In genomic region chr4:139334631-139335295, GRCm38 (mm10) we compare ENCODE assay signal across 21 mouse cellular contexts. TPM values are rescaled to one million over a fixed set of nuclear protein-coding genes. Genes with fewer than 3 reads are reported as not detected.
A peak's percentile ranks its signal among the peaks of the same experiment; 100 is the strongest.
DNase-seq lines count a peak whose midpoint lies in the region; ATAC-seq and TF ChIP-seq lines count a peak whose summit lies in the region.
"Had no signal": no experiment of that assay in that cellular context is flagged by ENCODE, and none has a peak within 500 bp of the region (broad histone marks: within the 10 kb centered on the region; RNA-seq: fewer than 3 reads in every experiment).

No protein-coding gene starts in this region.

- no peak for TF ChIP-seq POLR2A in heart, adult 2 months (IDR thresholded peaks at IDR 0.05; ENCODE audit: insufficient read depth, low read depth, low read length)
- TF ChIP-seq POLR2A in MEL (IDR thresholded peaks at IDR 0.05; ENCODE audit: control insufficient read depth in 1 of 2, insufficient read depth in 1 of 2, low read depth in 1 of 2, low read length in 2 of 2, poor library complexity in 1 of 2), result no peak

- H3K4me3 ChIP-seq in heart, embryonic 13.5 days, result no peak overlapping the region
- H3K4me3 ChIP-seq in heart, adult 2 months, result no peak overlapping the region
- no peak overlapping the region; a peak in 1 of 4 replicates for H3K4me3 ChIP-seq in MEL (ENCODE audit: control insufficient read depth in 1 of 2, insufficient read depth in 1 of 2, low read depth in 2 of 2, low read length in 2 of 2)
- no peak overlapping the region for H3K4me3 ChIP-seq in kidney, postnatal 0 days (replicated peaks; ENCODE audit: low read depth, low read length)
- peak overlapping the region; percentile 66 for H3K4me3 ChIP-seq in liver, embryonic 13.5 days (replicated peaks)
- no peak overlapping the region for H3K4me3 ChIP-seq in layer of hippocampus, adult 2 months
- H3K4me3 ChIP-seq: embryonic facial prominence, embryonic 10.5 days; hindbrain, embryonic 12.5 days; limb, embryonic 13.5 days; megakaryocyte, embryonic 14.5 days; neural tube, embryonic 13.5 days; stomach, embryonic 15.5 days had no signal

- TF ChIP-seq CTCF in heart, adult 2 months (IDR thresholded peaks at IDR 0.05), result no peak
- TF ChIP-seq CTCF in MEL (IDR thresholded peaks at IDR 0.05 in 2 of 3, conservative IDR thresholded peaks at IDR 0.05 in 1 of 3; ENCODE audit: control insufficient read depth in 1 of 3, insufficient read depth in 1 of 3, low read depth in 2 of 3, low read length in 3 of 3, poor library complexity in 1 of 3, severe bottlenecking in 1 of 3), result no peak
- no peak for TF ChIP-seq CTCF in kidney, postnatal 0 days (IDR thresholded peaks at IDR 0.05; ENCODE audit: low read depth)
- no peak for TF ChIP-seq CTCF in layer of hippocampus, adult 2 months (conservative IDR thresholded peaks at IDR 0.05)

- TF ChIP-seq EP300 in heart, adult 2 months (IDR thresholded peaks at IDR 0.05; ENCODE audit: insufficient read depth, low read depth, low read length), result no peak
- TF ChIP-seq EP300 in MEL (IDR thresholded peaks at IDR 0.05; ENCODE audit: low read depth in 1 of 2, low read length in 2 of 2), result no peak

- ATAC-seq in heart, embryonic 13.5 days (ENCODE audit: extremely low read depth, insufficient number of reproducible peaks, low FRiP score, low TSS enrichment), result no peak
- peak; percentile 64; the same call in 1 of the 2 replicates for ATAC-seq in kidney, postnatal 0 days (replicated peaks; ENCODE audit: low FRiP score, low read depth)
- ATAC-seq in liver, embryonic 13.5 days (ENCODE audit: low read depth), result no peak
- ATAC-seq: forebrain, postnatal 0 days; inflammation-experienced regulatory T-cells, adult 6 months had no signal

- H3K4me2 ChIP-seq in heart, embryonic 13.5 days, result 0 out of 2 replicates have a peak overlapping the region, but pooled peaks have one; percentile 25
- no peak overlapping the region for H3K4me2 ChIP-seq in kidney, postnatal 0 days (ENCODE audit: low read length)
- peak overlapping the region; percentile 90 for H3K4me2 ChIP-seq in liver, embryonic 13.5 days
- H3K4me2 ChIP-seq: hindbrain, embryonic 12.5 days; limb, embryonic 13.5 days; neural tube, embryonic 13.5 days; stomach, embryonic 15.5 days had no signal

- H3K9me3 ChIP-seq in heart, embryonic 13.5 days, result no peaks in the 10 kb centered on the region
- no peaks in the 10 kb centered on the region for H3K9me3 ChIP-seq in MEL (replicated peaks; ENCODE audit: insufficient read depth, low read length)
- no peaks in the 10 kb centered on the region for H3K9me3 ChIP-seq in kidney, postnatal 0 days (replicated peaks; ENCODE audit: low read length)
- no peaks in the 10 kb centered on the region for H3K9me3 ChIP-seq in liver, embryonic 13.5 days (replicated peaks)
- H3K9me3 ChIP-seq: embryonic facial prominence, embryonic 10.5 days; hindbrain, embryonic 12.5 days; limb, embryonic 13.5 days; megakaryocyte, embryonic 14.5 days; neural tube, embryonic 13.5 days; stomach, embryonic 15.5 days had no signal

- TF ChIP-seq RAD21 in MEL (IDR thresholded peaks at IDR 0.05; ENCODE audit: low read depth, low read length), result no peak

- DNase-seq in heart, adult 2 months, result no peak
- no peak for DNase-seq in MEL (ENCODE audit: low read depth, low spot score)
- DNase-seq in kidney, postnatal 0 days (ENCODE audit: low spot score), result peak; percentile 33
- no peak for DNase-seq in liver, embryonic 13.5 days
- DNase-seq in gastrocnemius, adult 18-20 months (ENCODE audit: low spot score), result no peak
- no peak for DNase-seq in layer of hippocampus, adult 2 months (ENCODE audit: low spot score in 2 of 2)
- no peak for DNase-seq in MN1 (ENCODE audit: low spot score)
- DNase-seq: cerebellum, postnatal 36 days; forebrain, postnatal 0 days; gastrocnemius, postnatal 10 days; heart, adult 18-20 months; lung, postnatal 10 days; thymus, adult 2 months had no signal

- H3K27ac ChIP-seq in heart, embryonic 13.5 days (replicated peaks), result no peak overlapping the region; the same call in 1 of the 2 replicates
- no peak overlapping the region for H3K27ac ChIP-seq in heart, adult 2 months
- H3K27ac ChIP-seq in MEL (ENCODE audit: control insufficient read depth, low read depth, low read length), result peak overlapping the region; percentile 98
- H3K27ac ChIP-seq in kidney, postnatal 0 days, result peak overlapping the region; percentile 31; the same call in 1 of the 2 replicates
- H3K27ac ChIP-seq in liver, embryonic 13.5 days, result peak overlapping the region; percentile 99
- no peak overlapping the region for H3K27ac ChIP-seq in layer of hippocampus, adult 2 months
- H3K27ac ChIP-seq: embryonic facial prominence, embryonic 10.5 days; hindbrain, embryonic 12.5 days; limb, embryonic 13.5 days; neural tube, embryonic 13.5 days; stomach, embryonic 15.5 days had no signal

- 58% methylated on average over 8 of the region's 9 CpGs for WGBS in heart, embryonic 13.5 days
- 62% methylated on average over 8 of the region's 9 CpGs for WGBS in heart, adult 2 months
- 50% methylated on average over 8 of the region's 9 CpGs for WGBS in kidney, postnatal 0 days
- WGBS in liver, embryonic 13.5 days (ENCODE audit: insufficient replicate concordance), result 42% methylated on average over 8 of the region's 9 CpGs

- intact Hi-C loops in heart, adult 2 months (cut with DNase I), result loop anchor here (5.0 kb wide), 1 partner anchor 47 kb away; no protein-coding TSS in a partner anchor

- H3K4me1 ChIP-seq in heart, embryonic 13.5 days, result peaks cover 14% of the 10 kb centered on the region
- H3K4me1 ChIP-seq in heart, adult 2 months (ENCODE audit: control insufficient read depth, insufficient read depth, low read length), result no peaks in the 10 kb centered on the region
- H3K4me1 ChIP-seq in MEL (ENCODE audit: control insufficient read depth in 1 of 2, insufficient read depth in 2 of 2, low read length in 2 of 2), result peaks cover 0 to 16% of the 10 kb centered on the region in 2 experiments; a peak in 3 of 4 replicates
- no peaks in the 10 kb centered on the region for H3K4me1 ChIP-seq in kidney, postnatal 0 days (replicated peaks; ENCODE audit: insufficient read depth, low read length)
- H3K4me1 ChIP-seq in liver, embryonic 13.5 days (replicated peaks), result peaks cover 75% of the 10 kb centered on the region
- H3K4me1 ChIP-seq: hindbrain, embryonic 12.5 days; limb, embryonic 13.5 days; neural tube, embryonic 13.5 days had no signal

- H3K36me3 ChIP-seq in heart, embryonic 13.5 days, result no peaks in the 10 kb centered on the region
- no peaks in the 10 kb centered on the region for H3K36me3 ChIP-seq in heart, adult 2 months (ENCODE audit: control insufficient read depth, insufficient read depth, low read length)
- peaks cover 0 to 10% of the 10 kb centered on the region in 2 experiments; a peak in 2 of 4 replicates for H3K36me3 ChIP-seq in MEL (ENCODE audit: control insufficient read depth in 1 of 2, insufficient read depth in 2 of 2, low read length in 2 of 2)
- H3K36me3 ChIP-seq in kidney, postnatal 0 days (ENCODE audit: insufficient read depth, low read length), result no peaks in the 10 kb centered on the region
- H3K36me3 ChIP-seq in liver, embryonic 13.5 days, result no peaks in the 10 kb centered on the region
- H3K36me3 ChIP-seq: embryonic facial prominence, embryonic 10.5 days; hindbrain, embryonic 12.5 days; limb, embryonic 13.5 days; neural tube, embryonic 13.5 days; stomach, embryonic 15.5 days had no signal

- H3K79me2 ChIP-seq in heart, adult 2 months (replicated peaks; ENCODE audit: control insufficient read depth, insufficient read depth, low read length), result no peaks in the 10 kb centered on the region
- no peaks in the 10 kb centered on the region for H3K79me2 ChIP-seq in MEL (ENCODE audit: control insufficient read depth, insufficient read depth, low read length, poor library complexity)

- peaks cover 48% of the 10 kb centered on the region for H3K27me3 ChIP-seq in heart, embryonic 13.5 days (replicated peaks)
- H3K27me3 ChIP-seq in heart, adult 2 months (ENCODE audit: control insufficient read depth, insufficient read depth, low read length), result no peaks in the 10 kb centered on the region
- H3K27me3 ChIP-seq in MEL (ENCODE audit: control insufficient read depth in 1 of 2, insufficient read depth in 2 of 2, low read length in 2 of 2), result no peaks in the 10 kb centered on the region
- H3K27me3 ChIP-seq in kidney, postnatal 0 days (ENCODE audit: insufficient read depth, low read length), result no peaks in the 10 kb centered on the region
- H3K27me3 ChIP-seq in liver, embryonic 13.5 days, result no peaks in the 10 kb centered on the region
- H3K27me3 ChIP-seq: stomach, embryonic 15.5 days had no signal

- H3K9ac ChIP-seq in heart, embryonic 13.5 days, result no peak overlapping the region
- H3K9ac ChIP-seq in heart, adult 2 months (ENCODE audit: low read depth, low read length), result no peak overlapping the region
- H3K9ac ChIP-seq in MEL (ENCODE audit: control insufficient read depth, low read depth, low read length, poor library complexity, severe bottlenecking), result peak overlapping the region; percentile 60
- H3K9ac ChIP-seq in kidney, postnatal 0 days (ENCODE audit: low read depth, low read length), result no peak overlapping the region
- H3K9ac ChIP-seq in liver, embryonic 13.5 days, result peak overlapping the region; percentile 83
- H3K9ac ChIP-seq: forebrain, postnatal 0 days; hindbrain, embryonic 12.5 days; limb, embryonic 13.5 days; neural tube, embryonic 13.5 days; stomach, embryonic 15.5 days had no signal

RNA-seq across cellular contexts. Expression of gene Mrto4, which starts 17.6 kb away (rescaled TPM):
- 77.9 and 91.9 TPM in 2 replicates for polyA plus RNA-seq in heart, embryonic 13.5 days (2015; fragmentation: Nextera tagmentation; extraction: Ambion mirVana)
- 10 to 100 TPM; 27.1 to 31.3 TPM for total RNA-seq in heart, adult 2 months (2021)
- polyA plus RNA-seq in heart, adult 2 months (2012; rRNA removed), result 16.5 TPM in 2 replicates
- total RNA-seq in MEL (2012; rRNA removed), result 320 and 353 TPM in 2 replicates
- 100 to 1,000 TPM in 1 of 2 experiments, not detected in 1; 253 TPM for polyA plus RNA-seq in MEL (2012; ENCODE audit: insufficient read depth in 1 of 2, insufficient read length in 2 of 2, low read depth in 1 of 2, low replicate concordance in 2 of 2, missing spikeins in 1 of 2)
- 68.6 and 71.7 TPM in 2 replicates for polyA plus RNA-seq in kidney, postnatal 0 days (2015; fragmentation: Nextera tagmentation; extraction: Ambion mirVana)
- polyA plus RNA-seq in liver, embryonic 13.5 days (2015; fragmentation: Nextera tagmentation; extraction: Ambion mirVana), result 141 and 147 TPM in 2 replicates
- 10 to 100 TPM; 30.5 to 31.4 TPM for total RNA-seq in gastrocnemius, adult 18-20 months (2021)
- 10 to 100 TPM; 51.5 to 53.6 TPM for total RNA-seq in layer of hippocampus, adult 2 months (2021)

RNA-seq across cellular contexts. Expression of gene Emc1, which starts 17.6 kb away (rescaled TPM):
- 39.6 and 41.0 TPM in 2 replicates for polyA plus RNA-seq in heart, embryonic 13.5 days (2015; fragmentation: Nextera tagmentation; extraction: Ambion mirVana)
- total RNA-seq in heart, adult 2 months (2021), result 10 to 100 TPM; 45.5 to 47.4 TPM
- polyA plus RNA-seq in heart, adult 2 months (2012; rRNA removed), result 47.5 and 57.6 TPM in 2 replicates
- total RNA-seq in MEL (2012; rRNA removed), result 40.1 and 50.4 TPM in 2 replicates
- 10 to 100 TPM in 1 of 2 experiments, not detected in 1; 17.3 TPM for polyA plus RNA-seq in MEL (2012; ENCODE audit: insufficient read depth in 1 of 2, insufficient read length in 2 of 2, low read depth in 1 of 2, low replicate concordance in 2 of 2, missing spikeins in 1 of 2)
- polyA plus RNA-seq in kidney, postnatal 0 days (2015; fragmentation: Nextera tagmentation; extraction: Ambion mirVana), result 19.0 and 22.6 TPM in 2 replicates
- polyA plus RNA-seq in liver, embryonic 13.5 days (2015; fragmentation: Nextera tagmentation; extraction: Ambion mirVana), result 15.4 and 17.8 TPM in 2 replicates
- total RNA-seq in gastrocnemius, adult 18-20 months (2021), result 10 to 100 TPM; 28.7 to 32.7 TPM
- 10 to 100 TPM; 90.8 to 96.6 TPM for total RNA-seq in layer of hippocampus, adult 2 months (2021)

RNA-seq across cellular contexts. Expression of gene Ubr4, which starts 17.6 kb away (rescaled TPM):
- polyA plus RNA-seq in heart, embryonic 13.5 days (2015; fragmentation: Nextera tagmentation; extraction: Ambion mirVana), result 53.2 and 53.4 TPM in 2 replicates
- 100 to 1,000 TPM in 1 of 2 experiments, 10 to 100 TPM in 1; 90.0 to 109 TPM for total RNA-seq in heart, adult 2 months (2021)
- polyA plus RNA-seq in heart, adult 2 months (2012; rRNA removed), result 107 and 123 TPM in 2 replicates
- total RNA-seq in MEL (2012; rRNA removed), result 81.9 and 94.9 TPM in 2 replicates
- 100 to 1,000 TPM; 177 to 270 TPM for polyA plus RNA-seq in MEL (2012; ENCODE audit: insufficient read depth in 1 of 2, insufficient read length in 2 of 2, low read depth in 1 of 2, low replicate concordance in 2 of 2, missing spikeins in 1 of 2)
- polyA plus RNA-seq in kidney, postnatal 0 days (2015; fragmentation: Nextera tagmentation; extraction: Ambion mirVana), result 46.2 and 47.4 TPM in 2 replicates
- 33.8 and 34.5 TPM in 2 replicates for polyA plus RNA-seq in liver, embryonic 13.5 days (2015; fragmentation: Nextera tagmentation; extraction: Ambion mirVana)
- 100 to 1,000 TPM; 109 to 115 TPM for total RNA-seq in gastrocnemius, adult 18-20 months (2021)
- total RNA-seq in layer of hippocampus, adult 2 months (2021), result 100 to 1,000 TPM; 171 to 176 TPM

RNA-seq across cellular contexts. Expression of gene Akr7a5, which starts 24.2 kb away (rescaled TPM):
- 65.3 and 66.3 TPM in 2 replicates for polyA plus RNA-seq in heart, embryonic 13.5 days (2015; fragmentation: Nextera tagmentation; extraction: Ambion mirVana)
- 10 to 100 TPM; 48.4 to 51.3 TPM for total RNA-seq in heart, adult 2 months (2021)
- 30.9 and 40.2 TPM in 2 replicates for polyA plus RNA-seq in heart, adult 2 months (2012; rRNA removed)
- 30.1 and 39.4 TPM in 2 replicates for total RNA-seq in MEL (2012; rRNA removed)
- 10 to 100 TPM in 1 of 2 experiments, not detected in 1; 43.2 TPM for polyA plus RNA-seq in MEL (2012; ENCODE audit: insufficient read depth in 1 of 2, insufficient read length in 2 of 2, low read depth in 1 of 2, low replicate concordance in 2 of 2, missing spikeins in 1 of 2)
- 220 and 232 TPM in 2 replicates for polyA plus RNA-seq in kidney, postnatal 0 days (2015; fragmentation: Nextera tagmentation; extraction: Ambion mirVana)
- polyA plus RNA-seq in liver, embryonic 13.5 days (2015; fragmentation: Nextera tagmentation; extraction: Ambion mirVana), result 39.8 and 40.0 TPM in 2 replicates
- 10 to 100 TPM; 32.5 to 34.9 TPM for total RNA-seq in gastrocnemius, adult 18-20 months (2021)
- total RNA-seq in layer of hippocampus, adult 2 months (2021), result 10 to 100 TPM; 31.6 to 32.9 TPM

RNA-seq across cellular contexts. Expression of gene Pqlc2, which starts 24.3 kb away (rescaled TPM):
- 8.8 and 10.2 TPM in 2 replicates for polyA plus RNA-seq in heart, embryonic 13.5 days (2015; fragmentation: Nextera tagmentation; extraction: Ambion mirVana)
- total RNA-seq in heart, adult 2 months (2021), result 1 to 10 TPM; 5.1 to 5.9 TPM
- polyA plus RNA-seq in heart, adult 2 months (2012; rRNA removed), result 22.7 and 22.8 TPM in 2 replicates
- 5.2 and 5.3 TPM in 2 replicates for total RNA-seq in MEL (2012; rRNA removed)
- 10 to 100 TPM in 1 of 2 experiments, not detected in 1; 12.0 TPM for polyA plus RNA-seq in MEL (2012; ENCODE audit: insufficient read depth in 1 of 2, insufficient read length in 2 of 2, low read depth in 1 of 2, low replicate concordance in 2 of 2, missing spikeins in 1 of 2)
- 21.3 and 24.0 TPM in 2 replicates for polyA plus RNA-seq in kidney, postnatal 0 days (2015; fragmentation: Nextera tagmentation; extraction: Ambion mirVana)
- 9.7 and 10.3 TPM in 2 replicates for polyA plus RNA-seq in liver, embryonic 13.5 days (2015; fragmentation: Nextera tagmentation; extraction: Ambion mirVana)
- total RNA-seq in gastrocnemius, adult 18-20 months (2021), result 1 to 10 TPM; 5.6 to 7.8 TPM
- 10 to 100 TPM; 12.5 to 13.3 TPM for total RNA-seq in layer of hippocampus, adult 2 months (2021)

Comparison
In these comparisons a context has a peak if more than half of its experiments do, and no peak if none do; other contexts are left out.
1. H3K27ac ChIP-seq: peak in MEL (single experiment), kidney, postnatal 0 days (single experiment) and liver, embryonic 13.5 days (single experiment); none in heart, embryonic 13.5 days (single experiment), heart, adult 2 months (single experiment) and layer of hippocampus, adult 2 months (single experiment).
2. H3K9ac ChIP-seq: peak in MEL (single experiment) and liver, embryonic 13.5 days (single experiment); none in heart, embryonic 13.5 days (single experiment), heart, adult 2 months (single experiment) and kidney, postnatal 0 days (single experiment).